Mouse (Mus musculus): ENCODE measurements around the gene Prdm11. TPM values are rescaled to one million over a fixed set of nuclear protein-coding genes. Genes with fewer than 3 reads are reported as not detected.

Gene Prdm11
- total and polyA plus RNA-seq, 2 experiments from 2014 or later = 1.5 to 7.9 TPM

- WGBS = 9% methylated on average over 9 of the region's 10 CpGs
- Histone ChIP-seq H3K4me3 (ENCODE audit: low read depth, low read length) (peak overlapping the region; percentile 46), H3K27ac (ENCODE audit: low read depth, low read length) (no peak overlapping the region), H3K9ac (peak overlapping the region; percentile 64), H3K4me2 (ENCODE audit: low read depth) (peak overlapping the region; percentile 78), H3K36me3 (ENCODE audit: insufficient read depth) (no peaks in the 10 kb centered on the region), H3K27me3 (ENCODE audit: insufficient read depth, low read length) (no peaks in the 10 kb centered on the region), H3K9me3 (ENCODE audit: low read length) (no peaks in the 10 kb centered on the region), H3K4me1 (ENCODE audit: insufficient read depth) (peaks cover 13% of the 10 kb centered on the region)
- ATAC-seq (no peak), DNase-seq (no peak)
- no peak for TF ChIP-seq CTCF (IDR thresholded peaks at IDR 0.05; ENCODE audit: low read depth)
Measured at GRCm38 (mm10) chr2:92915659-92916631, 130.0 kb downstream of the Prdm11 start.

Other genes starting within 250 kb of the Prdm11 start
- gene Syt13, start 131.1 kb downstream of the Prdm11 start, total RNA-seq (2014; rRNA removed) = 67.6 and 103 TPM in 2 replicates
- 33.0 and 58.4 TPM in 2 replicates for gene Syt13, start 131.1 kb downstream of the Prdm11 start, polyA plus RNA-seq (2015; fragmentation: Nextera tagmentation; extraction: Ambion mirVana)
- 113 and 132 TPM in 2 replicates for gene Trp53i11, start 141.4 kb upstream of the Prdm11 start, total RNA-seq (2014; rRNA removed)
- 95.2 and 123 TPM in 2 replicates for gene Trp53i11, start 141.4 kb upstream of the Prdm11 start, polyA plus RNA-seq (2015; fragmentation: Nextera tagmentation; extraction: Ambion mirVana)

All from forebrain, postnatal 0 days (tissue).